Mouse (Mus musculus): Measurements from ENCODE around the gene Hpse.

Hpse gene

DNA sequence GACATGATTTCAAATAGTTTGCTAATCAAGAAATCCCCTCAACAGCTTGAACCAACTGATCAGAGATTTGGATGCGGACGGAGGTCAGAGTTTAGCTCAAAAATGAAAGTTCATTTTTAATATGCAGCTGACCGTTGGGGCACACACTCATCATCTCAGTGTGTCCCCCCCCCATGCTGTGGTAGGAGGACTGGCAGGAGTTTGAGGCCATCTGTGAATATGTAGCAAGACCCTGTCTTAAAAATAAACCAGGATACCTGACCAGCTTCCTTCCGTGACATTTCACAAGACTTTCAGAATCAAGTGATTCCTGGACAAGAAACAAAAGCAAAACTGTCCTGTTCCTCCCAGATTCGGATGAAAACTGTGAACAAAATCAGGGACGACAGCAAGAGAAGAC is 10.5 kb downstream of the Hpse start:
- no peak for TF ChIP-seq GATA4 (IDR thresholded peaks at IDR 0.05; ENCODE audit: insufficient replicate concordance, low read length)

DNA sequence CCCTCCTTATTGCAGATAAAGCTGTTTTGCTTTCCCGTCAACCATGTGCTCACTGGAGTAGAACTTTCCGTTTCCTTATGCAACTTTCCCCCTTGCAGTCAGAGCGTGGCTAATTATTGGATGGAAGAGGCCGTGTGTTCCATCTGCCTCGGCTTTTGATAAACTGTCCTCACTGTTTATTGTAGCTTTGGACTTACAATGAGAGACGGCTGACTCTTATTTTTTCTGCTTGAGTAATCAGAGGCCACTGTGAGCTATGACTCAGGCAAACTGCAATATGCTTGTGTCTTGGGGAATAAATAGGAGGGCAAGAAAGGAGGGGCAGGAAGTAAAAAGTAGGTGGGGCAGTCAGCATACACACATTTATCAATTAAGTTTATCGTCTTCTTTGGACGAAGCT is 12.8 kb downstream of the Hpse start:
- TF ChIP-seq GATA4 (IDR thresholded peaks at IDR 0.05; ENCODE audit: insufficient replicate concordance, low read length), result 0 out of 2 replicates have a peak, but pooled peaks have one; percentile 11

DNA sequence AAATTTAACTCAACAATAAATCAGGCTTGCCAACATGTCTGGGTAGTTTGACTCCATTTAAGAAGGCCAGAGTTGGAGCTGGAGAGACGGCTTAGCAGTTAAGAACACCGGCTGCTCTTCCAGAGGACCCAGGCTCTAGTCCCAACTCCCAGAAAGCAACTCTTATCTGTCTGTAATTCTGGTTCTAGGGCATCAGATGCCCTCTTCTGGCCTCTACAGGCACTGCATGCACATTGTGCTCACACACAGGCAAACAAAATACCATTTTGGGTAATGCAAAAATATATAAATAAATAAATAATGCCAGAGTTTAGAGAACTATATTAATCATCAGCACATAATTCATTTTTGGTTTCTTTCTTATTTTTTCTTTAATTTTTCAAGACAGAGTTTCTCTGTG is 15.2 kb downstream of the Hpse start:
- TF ChIP-seq GATA4 (IDR thresholded peaks at IDR 0.05; ENCODE audit: insufficient replicate concordance, low read length), result no peak

DNA sequence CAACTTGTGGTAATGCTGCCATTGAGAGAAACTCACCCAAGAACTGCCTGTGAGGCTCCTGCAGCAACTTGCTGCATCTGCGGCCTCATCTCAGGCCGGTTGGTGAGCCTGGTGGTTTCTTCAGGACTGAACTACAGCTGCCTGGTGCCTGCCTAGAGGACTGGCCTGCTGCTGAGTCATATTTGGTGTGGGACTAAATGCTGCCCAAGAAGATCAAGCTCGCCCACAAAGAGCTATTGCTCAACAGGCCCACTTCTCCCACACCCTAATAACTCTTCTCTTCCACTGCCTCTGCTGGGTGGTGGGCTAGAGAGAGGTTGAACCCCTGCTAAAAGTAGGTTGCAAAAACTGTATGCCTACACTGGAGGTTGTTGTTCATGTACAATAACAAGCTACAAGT is 17.2 kb downstream of the Hpse start:
- no peak for TF ChIP-seq GATA4 (IDR thresholded peaks at IDR 0.05; ENCODE audit: insufficient replicate concordance, low read length)

DNA sequence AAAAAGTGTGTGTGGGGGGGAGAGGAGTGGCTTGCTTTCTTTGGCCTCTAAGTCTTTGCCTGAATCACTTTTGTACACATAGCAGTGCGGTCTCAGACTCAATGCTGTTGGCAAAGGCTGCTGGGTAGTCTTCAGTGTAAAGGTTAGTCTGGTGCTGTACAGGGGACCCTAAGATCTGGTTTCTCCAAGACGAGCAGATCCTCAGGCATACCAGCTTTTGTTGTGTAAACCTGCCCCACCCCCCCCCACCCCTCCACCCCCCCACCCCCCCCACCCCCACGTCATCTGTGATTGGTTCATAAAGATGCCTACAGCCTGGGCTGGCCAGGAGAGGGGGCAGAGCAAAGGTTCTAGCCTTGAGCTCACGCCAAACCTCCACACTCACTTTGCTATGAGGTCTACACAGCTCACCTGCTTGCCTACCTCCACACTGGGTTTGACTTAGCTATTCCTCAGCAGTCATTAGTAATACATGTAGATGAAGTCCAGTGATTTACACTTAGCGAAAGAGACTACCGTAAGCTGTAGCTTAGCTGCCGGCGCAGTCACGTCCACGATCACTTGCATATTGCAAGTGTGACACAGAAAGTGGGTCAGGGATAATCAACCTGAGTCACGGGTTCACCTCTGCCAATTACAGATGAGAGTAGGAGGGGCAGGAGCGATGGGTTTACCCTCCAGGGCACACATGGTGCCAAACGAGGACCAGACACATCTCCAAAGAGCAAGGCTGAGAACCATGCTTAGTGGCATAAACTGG is 18.5 kb downstream of the Hpse start:
- no peak for TF ChIP-seq GATA4 (IDR thresholded peaks at IDR 0.05; ENCODE audit: insufficient replicate concordance, low read length)

DNA sequence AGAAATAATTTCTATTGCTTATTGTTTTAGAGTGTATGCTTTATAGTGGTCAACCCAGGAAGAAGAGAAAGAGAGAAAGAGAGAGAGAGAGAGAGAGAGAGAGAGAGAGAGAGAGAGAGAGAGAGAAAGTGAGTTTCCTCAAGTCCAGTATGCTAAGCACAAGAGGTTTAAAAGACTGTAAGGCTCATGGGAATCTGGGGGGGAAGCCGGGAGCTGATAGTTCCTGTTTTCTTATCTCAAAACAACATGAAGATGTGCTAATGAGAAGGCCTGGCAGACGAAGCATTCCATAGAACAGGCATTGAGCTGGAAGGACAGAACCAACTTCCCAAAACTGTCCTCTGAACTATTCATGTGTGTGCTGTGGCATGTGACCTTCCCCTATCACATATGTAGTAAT is 21.6 kb downstream of the Hpse start:
- no peak for TF ChIP-seq GATA4 (IDR thresholded peaks at IDR 0.05; ENCODE audit: insufficient replicate concordance, low read length)

DNA sequence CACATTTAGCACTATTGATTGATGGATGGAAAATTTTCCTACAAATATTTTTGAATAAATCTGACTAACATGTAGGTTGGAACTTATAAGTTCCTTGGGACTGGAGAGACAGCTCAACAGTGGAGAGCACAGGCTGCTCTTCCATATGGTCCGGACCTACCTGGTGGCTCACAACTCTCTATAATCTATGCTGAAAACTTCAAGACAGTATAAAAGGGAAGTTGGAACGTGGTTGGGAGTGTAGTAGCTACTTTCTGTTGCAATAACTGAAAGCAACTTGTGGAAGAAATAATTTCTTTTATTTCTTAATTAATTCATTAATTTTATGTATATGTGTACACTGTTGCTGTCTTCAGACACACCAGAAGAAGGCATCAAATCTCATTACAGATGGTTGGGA is 22.1 kb downstream of the Hpse start:
- no peak for TF ChIP-seq GATA4 (IDR thresholded peaks at IDR 0.05; ENCODE audit: insufficient replicate concordance, low read length)

DNA sequence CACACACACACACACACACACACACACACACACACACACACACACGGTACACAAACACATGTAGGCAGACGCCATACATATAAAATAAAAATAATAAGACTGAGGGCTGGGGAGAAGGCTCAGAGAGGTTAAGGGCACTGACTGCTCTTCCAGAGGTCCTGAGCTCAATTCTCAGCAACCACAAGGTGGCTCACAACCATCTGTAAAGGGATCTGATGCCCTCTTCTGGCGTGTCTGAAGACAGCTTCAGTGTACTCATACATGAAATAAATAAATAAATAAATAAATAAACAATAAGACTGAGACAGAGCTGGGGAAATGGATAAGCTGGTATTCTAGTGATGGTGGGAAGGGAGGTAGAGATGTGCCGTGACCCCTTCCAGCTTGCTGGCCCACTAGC is 33.9 kb downstream of the Hpse start:
- TF ChIP-seq GATA4 (IDR thresholded peaks at IDR 0.05; ENCODE audit: insufficient replicate concordance, low read length), result no peak

DNA sequence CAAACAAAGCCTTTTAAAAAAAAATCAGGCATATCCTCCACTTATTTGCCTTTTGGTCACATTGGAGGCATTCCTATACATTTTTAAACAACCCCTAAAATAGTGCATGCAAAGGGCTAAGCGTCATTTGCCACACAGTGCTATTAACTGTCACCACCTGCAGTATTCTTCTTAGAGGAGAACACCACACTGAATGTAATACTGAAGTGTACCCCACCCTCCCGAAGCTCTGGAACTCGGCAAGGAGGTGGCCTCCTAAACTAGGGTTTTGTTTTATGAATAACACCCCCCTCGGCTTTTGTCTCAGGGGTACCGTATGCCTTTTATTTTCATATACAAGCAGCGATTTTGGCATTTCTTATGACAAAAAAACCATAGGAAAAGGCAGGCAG is 39.0 kb downstream of the Hpse start:
- TF ChIP-seq GATA4 (IDR thresholded peaks at IDR 0.05; ENCODE audit: insufficient replicate concordance, low read length), result no peak

DNA sequence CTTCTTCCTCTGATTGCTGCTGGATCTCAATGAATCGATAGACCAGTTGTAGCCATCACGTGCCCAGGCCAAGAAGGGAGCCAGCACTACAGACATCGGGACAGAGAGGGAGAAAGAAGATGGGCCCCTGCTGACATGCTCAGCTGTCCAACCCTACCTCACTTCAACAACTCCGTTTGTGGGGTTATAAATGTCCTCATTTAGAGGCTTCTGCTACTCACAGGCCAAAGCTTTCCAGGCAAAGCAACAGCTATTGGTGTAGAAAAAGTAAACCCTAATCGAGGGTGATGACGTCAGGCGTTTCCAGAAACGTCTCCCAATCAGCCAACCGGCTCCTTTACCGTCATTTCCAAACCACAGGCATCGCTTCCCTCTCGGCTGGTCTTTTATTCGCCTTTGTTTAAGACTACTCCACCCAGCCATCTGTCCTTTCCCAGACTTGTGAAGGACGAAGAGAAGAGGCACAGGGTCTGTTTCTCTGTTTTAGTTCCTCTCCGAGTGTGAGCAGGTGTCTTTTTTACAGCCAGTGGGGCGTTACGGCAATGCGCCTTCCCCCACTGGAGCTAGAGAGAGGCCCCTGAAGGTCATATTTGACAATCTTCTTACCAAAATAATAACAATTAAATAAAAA is 39.5 kb downstream of the Hpse start:
- TF ChIP-seq GATA4 (IDR thresholded peaks at IDR 0.05; ENCODE audit: insufficient replicate concordance, low read length), result no peak

DNA sequence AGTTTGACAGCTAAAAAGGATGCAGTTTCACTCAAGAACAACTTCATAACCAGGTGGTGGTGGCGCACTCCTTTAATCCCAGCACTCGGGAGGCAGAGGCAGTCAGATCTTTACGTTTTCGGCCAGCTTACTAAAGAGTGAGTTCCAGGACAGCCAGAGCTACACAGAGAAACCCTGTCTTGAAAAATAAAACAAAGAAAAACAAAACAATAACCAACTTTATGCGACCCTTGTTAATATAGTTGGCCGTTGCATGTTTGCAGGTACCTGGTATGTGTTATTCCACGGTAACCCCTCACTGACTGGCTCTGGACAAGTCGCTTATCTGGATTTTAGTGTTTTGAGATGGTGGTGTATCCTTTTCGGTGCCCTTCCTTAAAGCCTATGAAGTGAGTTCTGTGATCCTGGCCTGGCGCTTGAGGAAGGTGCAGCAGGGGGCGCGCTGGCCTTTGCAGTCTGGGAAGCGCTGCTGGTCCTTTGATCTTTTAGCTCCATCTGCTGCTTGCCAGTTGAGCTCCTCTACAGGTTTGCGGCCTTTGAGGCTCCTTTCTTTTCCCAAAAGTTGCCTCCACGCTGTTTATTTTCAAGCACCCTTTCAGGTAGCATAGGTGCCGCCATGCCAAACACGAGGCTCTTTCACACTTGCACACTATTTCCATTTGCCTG is 44.7 kb downstream of the Hpse start, which contains the start of gene Coq2:
Coq2 (minus strand) TSS at position 430 of the 666 bp plus-strand sequence.
- no peak for TF ChIP-seq GATA4 (IDR thresholded peaks at IDR 0.05; ENCODE audit: insufficient replicate concordance, low read length)

DNA sequence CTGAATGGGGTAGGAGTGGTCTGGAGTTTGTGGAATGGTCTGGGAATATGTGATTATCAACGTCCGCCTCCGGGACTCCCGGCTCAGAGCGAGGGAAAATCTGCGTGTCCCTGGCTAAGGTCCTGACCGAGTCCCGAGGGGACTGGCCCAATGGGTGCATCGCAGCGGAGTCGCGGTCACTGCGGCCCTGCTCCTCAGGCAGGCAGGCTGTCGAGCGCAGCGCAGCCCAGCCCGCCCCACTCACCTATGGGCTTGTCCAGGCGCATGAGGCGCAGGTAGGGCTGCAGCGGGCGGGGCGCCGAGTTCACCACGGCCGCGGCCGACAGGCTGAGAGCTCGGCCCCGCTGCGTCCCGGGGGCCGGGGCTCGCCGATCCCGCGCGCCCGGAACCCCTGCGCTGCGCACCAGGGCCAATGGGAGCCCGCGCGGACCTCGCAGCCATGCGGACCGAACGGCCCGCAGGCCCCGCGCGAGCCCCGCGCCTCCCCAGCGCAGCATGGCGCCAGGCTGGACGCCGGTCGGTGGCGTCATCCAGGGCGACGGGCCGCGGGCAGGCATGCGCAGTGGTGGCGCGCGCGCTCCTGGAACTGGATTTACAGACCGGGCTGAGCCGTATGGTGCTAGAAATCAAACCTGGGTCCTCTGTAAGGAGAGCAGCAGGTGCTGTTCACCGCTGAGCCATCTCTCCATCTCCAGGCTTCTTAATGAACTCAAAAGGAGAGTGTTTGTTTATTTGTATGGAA is 45.6 kb downstream of the Hpse start:
- no peak for TF ChIP-seq GATA4 (IDR thresholded peaks at IDR 0.05; ENCODE audit: insufficient replicate concordance, low read length)

DNA sequence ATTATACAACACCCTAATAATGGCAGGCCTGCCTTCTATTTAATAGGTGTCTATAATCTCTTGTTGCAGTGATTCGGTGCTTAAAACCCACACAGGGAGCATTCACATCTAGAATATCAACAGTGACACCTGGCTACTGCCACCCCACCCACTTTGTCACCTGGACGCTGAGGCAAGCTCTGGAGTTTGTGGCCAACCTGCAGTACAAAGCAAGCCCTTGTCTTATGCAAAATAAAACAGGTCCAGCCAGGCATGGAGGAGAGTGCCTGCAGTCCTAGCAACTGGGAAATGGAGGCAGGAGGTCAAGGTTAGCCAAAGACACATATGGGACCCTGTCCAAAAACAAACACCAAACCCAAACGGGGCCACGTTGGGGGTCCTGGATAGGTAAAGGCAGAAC is 47.1 kb downstream of the Hpse start:
- no peak for TF ChIP-seq GATA4 (IDR thresholded peaks at IDR 0.05; ENCODE audit: insufficient replicate concordance, low read length)

DNA sequence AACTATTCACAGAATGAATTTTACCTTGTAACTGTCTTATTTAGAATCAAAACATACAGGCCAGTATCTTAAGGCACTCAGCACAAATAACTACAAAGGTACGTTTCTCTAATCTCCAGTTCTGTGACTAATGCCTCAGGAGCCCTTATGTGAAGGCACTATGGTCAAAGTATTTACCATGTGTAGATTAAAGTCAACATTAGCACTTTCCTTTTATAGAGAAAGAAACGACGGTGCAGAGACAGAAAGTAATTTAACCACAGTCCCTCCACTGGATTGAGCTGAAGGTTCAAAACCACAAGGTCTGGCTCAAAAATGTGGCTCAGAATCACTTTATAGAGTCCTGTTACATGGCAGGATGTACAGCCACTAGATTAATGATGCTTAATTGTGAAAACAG is 47.6 kb downstream of the Hpse start:
- no peak for TF ChIP-seq GATA4 (IDR thresholded peaks at IDR 0.05; ENCODE audit: insufficient replicate concordance, low read length)

DNA sequence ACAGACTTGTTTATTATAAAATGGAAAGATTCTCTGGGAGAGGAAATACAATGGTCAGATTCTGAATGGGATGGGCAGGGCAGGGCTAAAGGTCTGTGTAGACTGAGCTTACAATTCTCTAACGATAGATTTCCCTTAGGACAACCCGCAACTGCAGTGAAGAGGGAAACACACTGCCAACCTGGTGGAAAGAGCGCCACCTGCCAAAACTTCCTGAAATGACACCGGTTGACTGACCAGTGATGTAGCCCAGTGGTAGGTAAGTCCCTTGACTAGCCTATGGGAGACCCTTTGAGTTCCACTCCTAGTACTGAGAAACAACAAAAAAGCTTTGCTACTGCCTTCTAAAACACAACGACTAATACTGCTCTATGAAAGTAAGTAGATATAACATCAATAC is 48.1 kb downstream of the Hpse start:
- no peak for TF ChIP-seq GATA4 (IDR thresholded peaks at IDR 0.05; ENCODE audit: insufficient replicate concordance, low read length)

DNA sequence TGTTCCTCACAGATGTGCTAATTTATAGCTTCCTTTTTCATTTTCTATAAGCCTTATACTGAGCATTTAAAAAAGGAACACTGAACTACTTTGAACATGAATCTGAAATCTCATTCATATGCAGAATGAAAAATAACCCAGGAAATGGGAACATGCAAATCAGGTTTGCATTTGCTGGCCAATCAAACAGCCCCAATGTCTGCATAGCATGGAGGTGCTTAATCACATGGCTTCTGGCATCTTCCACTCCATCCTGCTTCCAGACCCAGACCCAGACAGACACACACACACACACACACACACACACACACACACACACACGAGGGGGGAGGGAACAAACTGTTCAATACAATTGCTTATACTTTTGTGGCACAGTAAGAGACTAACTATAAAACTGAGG is 52.6 kb downstream of the Hpse start:
- no peak for TF ChIP-seq GATA4 (IDR thresholded peaks at IDR 0.05; ENCODE audit: insufficient replicate concordance, low read length)

Measured in liver, adult (tissue).